Mouse (Mus musculus) lung, adult 2 months (tissue): ENCODE measurements around the gene Gfod2. TPM values are rescaled to one million over a fixed set of nuclear protein-coding genes. Genes with fewer than 3 reads are reported as not detected.

Source experiments
- DNase-seq: peaks from one replicate; pipeline ENCODE4 v3.0.0; 2022
- H3K4me1 ChIP-seq: fragments of 200-500 bp; 2 replicates; pipeline ENCODE4 v1.6.1; 2011; ENCODE audit warnings: low read length; ENCODE audit not compliant: control insufficient read depth, insufficient read depth
- H3K4me3 ChIP-seq: fragments of 200-500 bp; replicated peaks from 2 replicates; pipeline ENCODE3; 2011; ENCODE audit warnings: low read depth, mild to moderate bottlenecking, control low read depth, low read length; ENCODE audit errors: extremely low read depth
- CTCF ChIP-seq: fragments of 200-500 bp; IDR thresholded peaks from 2 replicates; pipeline ENCODE4 v1.5.1; 2011; ENCODE audit warnings: mild to moderate bottlenecking, low read length, control low read depth; ENCODE audit not compliant: insufficient read depth
- POLR2A ChIP-seq: fragments of 200-500 bp; IDR thresholded peaks from 2 replicates; pipeline ENCODE4 v1.6.1; 2011; ENCODE audit warnings: low read depth, mild to moderate bottlenecking, control low read depth, low read length, borderline replicate concordance; ENCODE audit errors: extremely low read depth
- WGBS: fragments of 180-500 bp; shearing (Covaris S2); methylation state at CpG from one replicate; pipeline ENCODE4 v1.1.7; 2018; 5-methylcytosine and 5-hydroxymethylcytosine counted together
- polyA plus RNA-seq: library from polyadenylated mRNA; depleted of rRNA; stranded (reverse); fragments of >200 nt; gene quantifications from 2 replicates; pipeline ENCODE4 v1.2.3, GENCODE M21; 2012

Gfod2 gene
- polyA plus RNA-seq, 1 experiment = 12.2 TPM

GRCm38 (mm10) chr8:105700566-105700965 lies 57.9 kb downstream of the Gfod2 start:
- under 1% methylated on average over 21 of the region's 21 CpGs for whole genome bisulfite sequencing
- no peak for TF ChIP-seq POLR2A
- TF ChIP-seq CTCF = no peak

GRCm38 (mm10) chr8:105699488-105700215 lies 58.8 kb downstream of the Gfod2 start:
- 87% methylated on average over 11 of the region's 11 CpGs for WGBS
- peaks cover 6% of the 10 kb centered on the region; the same call in 1 of the 2 replicates for H3K4me1 ChIP-seq
- TF ChIP-seq CTCF = no peak
- no peak for TF ChIP-seq POLR2A
- no peak for DNase-seq
- no peak overlapping the region for H3K4me3 ChIP-seq

More at GRCm38 (mm10) chr8:105700566-105700965, 57.9 kb downstream of the Gfod2 start:
- peaks cover 6% of the 10 kb centered on the region; the same call in 1 of the 2 replicates for H3K4me1 ChIP-seq
- H3K4me3 ChIP-seq = peak overlapping the region; percentile 74
- DNase-seq = no peak

GRCm38 (mm10) chr8:105698734-105699133 lies 59.7 kb downstream of the Gfod2 start:
- 88% methylated on average over 5 of the region's 5 CpGs for WGBS
- Histone ChIP-seq H3K4me1 (peaks cover 6% of the 10 kb centered on the region; the same call in 1 of the 2 replicates), H3K4me3 (no peak overlapping the region)
- TF ChIP-seq CTCF (no peak), POLR2A (no peak)
- no peak for DNase-seq

GRCm38 (mm10) chr8:105697196-105697780 lies 61.2 kb downstream of the Gfod2 start:
- TF ChIP-seq CTCF (no peak), POLR2A (no peak)
- no peak overlapping the region for H3K4me3 ChIP-seq
- H3K4me1 ChIP-seq = peaks cover 8% of the 10 kb centered on the region
- WGBS = 88% methylated on average over 17 of the region's 17 CpGs
- no peak for DNase-seq

- Histone ChIP-seq H3K4me1 (peaks cover 4% of the 10 kb centered on the region), H3K4me3 (no peak overlapping the region)
- DNase-seq = no peak
- WGBS = 72% methylated on average over 30 of the region's 30 CpGs
- TF ChIP-seq POLR2A = no peak
- TF ChIP-seq CTCF = no peak
Measured at GRCm38 (mm10) chr8:105695080-105695780, 63.2 kb downstream of the Gfod2 start.

- Histone ChIP-seq H3K4me1 (peaks cover 2% of the 10 kb centered on the region; the same call in 1 of the 2 replicates), H3K4me3 (peak overlapping the region; percentile 10)
- 16% methylated on average over 40 of the region's 40 CpGs for WGBS
Measured at GRCm38 (mm10) chr8:105694051-105694799, 64.2 kb downstream of the Gfod2 start.

GRCm38 (mm10) chr8:105693648-105694047 lies 64.8 kb downstream of the Gfod2 start:
- peak overlapping the region; percentile 10 for H3K4me3 ChIP-seq
- DNase-seq = peak; percentile 66
- TF ChIP-seq POLR2A = no peak
- TF ChIP-seq CTCF = no peak
- WGBS = 5% methylated on average over 30 of the region's 30 CpGs
- peaks cover 2% of the 10 kb centered on the region; the same call in 1 of the 2 replicates for H3K4me1 ChIP-seq

More at GRCm38 (mm10) chr8:105694051-105694799, 64.2 kb downstream of the Gfod2 start:
- TF ChIP-seq POLR2A = no peak
- DNase-seq = no peak

- Histone ChIP-seq H3K4me1 (peaks cover 2% of the 10 kb centered on the region; the same call in 1 of the 2 replicates), H3K4me3 (no peak overlapping the region)
- DNase-seq = no peak
- WGBS = 92% methylated on average over 11 of the region's 11 CpGs
- TF ChIP-seq CTCF (no peak), POLR2A (no peak)
Measured at GRCm38 (mm10) chr8:105692449-105693182, 65.8 kb downstream of the Gfod2 start.
